Mouse (Mus musculus) heart, embryonic 11.5 days (tissue): Measurements from ENCODE around the gene Tubd1. TPM values are rescaled to one million over a fixed set of nuclear protein-coding genes. Genes with fewer than 3 reads are reported as not detected.

Experiments
- ATAC-seq: fragments of 200-750 bp; cut with Nextera tagmentation; replicated peaks from 2 replicates; pipeline ENCODE4 v1.8.0; 2017; ENCODE audit warnings: moderate library complexity; ENCODE audit not compliant: insufficient number of reproducible peaks, low FRiP score, low TSS enrichment
- H3K27ac ChIP-seq: fragments of 300-500 bp; sonication (generic); 2 replicates; pipeline ENCODE4 v1.5.1; 2014; ENCODE audit warnings: mild to moderate bottlenecking, low read depth, low read length
- H3K27me3 ChIP-seq: fragments of 300-500 bp; sonication (generic); 2 replicates; pipeline ENCODE4 v1.6.1; 2014; ENCODE audit warnings: mild to moderate bottlenecking, low read length, mixed read lengths; ENCODE audit not compliant: control insufficient read depth, insufficient read depth
- H3K36me3 ChIP-seq: fragments of 300-500 bp; sonication (generic); 2 replicates; pipeline ENCODE4 v1.6.1; 2014; ENCODE audit warnings: mild to moderate bottlenecking, low read length, moderate library complexity, mixed read lengths; ENCODE audit not compliant: control insufficient read depth, insufficient read depth
- H3K4me1 ChIP-seq: fragments of 300-500 bp; sonication (generic); 2 replicates; pipeline ENCODE4 v1.6.1; 2014; ENCODE audit warnings: low read length; ENCODE audit not compliant: control insufficient read depth, insufficient read depth
- H3K4me2 ChIP-seq: fragments of 300-500 bp; sonication (generic); 2 replicates; pipeline ENCODE4 v1.6.1; 2014; ENCODE audit warnings: mild to moderate bottlenecking, moderate library complexity
- H3K4me3 ChIP-seq: fragments of 300-500 bp; sonication (generic); 2 replicates; pipeline ENCODE4 v1.5.1; 2014; ENCODE audit warnings: low read depth, low read length
- H3K9ac ChIP-seq: fragments of 300-500 bp; sonication (generic); 2 replicates; pipeline ENCODE4 v1.6.1; 2014; ENCODE audit warnings: mild to moderate bottlenecking, low read depth, low read length, moderate library complexity
- H3K9me3 ChIP-seq: fragments of 300-500 bp; sonication (generic); replicated peaks from 2 replicates; pipeline ENCODE4 v1.6.1; 2016; ENCODE audit warnings: low read length; ENCODE audit not compliant: control insufficient read depth
- WGBS: fragments of 180-500 bp; shearing (Covaris S2); extraction: QIAGEN DNeasy Blood & Tissue Kit; methylation state at CpG from one replicate; pipeline ENCODE4 v1.1.7; 2014; ENCODE audit not compliant: insufficient replicate concordance; 5-methylcytosine and 5-hydroxymethylcytosine counted together
- polyA plus RNA-seq: library from polyadenylated mRNA; unstranded; fragments of >200 nt; fragmentation: Nextera tagmentation; extraction: Ambion mirVana; gene quantifications from 2 replicates; pipeline ENCODE4 v1.2.1, GENCODE M21; 2014

The Tubd1 gene
- polyA plus RNA-seq, result 10.6 and 12.2 TPM in 2 replicates

GRCm38 (mm10) chr11:86544639-86545299 lies at the start of gene Tubd1, which contains the start of gene Rps6kb1:
TSS of gene Tubd1 (plus strand) at chr11:86544991.
TSS of gene Rps6kb1 (minus strand) at chr11:86544805.
- H3K9ac ChIP-seq, result peak within 1 kb of the TSS; percentile 89
- ATAC-seq, result peak; percentile 95
- peak within 1 kb of the TSS; percentile 83 for H3K4me3 ChIP-seq
- H3K9me3 ChIP-seq, result no peaks in the 10 kb centered on the region
- peaks cover 7% of the 10 kb centered on the region for H3K4me1 ChIP-seq
- peak within 1 kb of the TSS; percentile 71 for H3K4me2 ChIP-seq
- WGBS, result under 1% methylated on average over 43 of the region's 43 CpGs
- no peaks in the 10 kb centered on the region; the same call in 1 of the 2 replicates for H3K36me3 ChIP-seq
- H3K27ac ChIP-seq, result peak within 1 kb of the TSS; percentile 84
- no peaks in the 10 kb centered on the region for H3K27me3 ChIP-seq

- Histone ChIP-seq H3K9ac (no peak overlapping the region), H3K4me3 (no peak overlapping the region), H3K9me3 (no peaks in the 10 kb centered on the region), H3K4me2 (no peak overlapping the region), H3K36me3 (peaks cover 3% of the 10 kb centered on the region), H3K27me3 (no peaks in the 10 kb centered on the region), H3K4me1 (no peaks in the 10 kb centered on the region), H3K27ac (no peak overlapping the region)
- no peak for ATAC-seq
- WGBS, result 84% methylated on average over 1 of the region's 1 CpGs
These were observed 47.4 kb upstream of the Tubd1 start for GRCm38 (mm10) chr11:86497356-86497755.

GRCm38 (mm10) chr11:86497908-86498307 lies 46.9 kb upstream of the Tubd1 start:
- no peak for ATAC-seq
- 63% methylated on average over 3 of the region's 3 CpGs for WGBS
- H3K9ac ChIP-seq, result no peak overlapping the region
- no peaks in the 10 kb centered on the region for H3K9me3 ChIP-seq
- H3K4me3 ChIP-seq, result no peak overlapping the region
- H3K4me1 ChIP-seq, result no peaks in the 10 kb centered on the region
- no peak overlapping the region for H3K27ac ChIP-seq
- H3K36me3 ChIP-seq, result peaks cover 2% of the 10 kb centered on the region; the same call in 1 of the 2 replicates
- H3K4me2 ChIP-seq, result no peak overlapping the region
- no peaks in the 10 kb centered on the region for H3K27me3 ChIP-seq

DNA sequence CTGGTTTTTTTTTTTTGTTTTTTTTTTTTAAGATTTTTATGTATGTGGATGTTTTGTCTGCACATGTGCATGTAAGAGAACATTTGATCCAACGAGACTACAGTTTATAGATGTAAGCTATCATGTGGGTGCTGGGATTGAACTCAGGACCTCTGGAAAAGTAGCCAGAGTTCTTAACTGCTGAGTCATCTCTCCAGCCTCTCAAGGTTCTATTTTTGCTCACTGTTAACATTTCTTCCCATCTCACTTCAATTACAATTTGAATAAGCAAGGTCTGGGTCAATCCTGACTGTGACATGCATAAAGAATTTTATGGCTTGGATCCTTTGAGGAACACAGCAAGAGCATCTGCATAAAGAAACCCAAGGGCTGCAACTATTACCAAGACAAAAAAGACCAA lies 44.0 kb upstream of the Tubd1 start:
- WGBS, result 78% methylated on average over 1 of the region's 1 CpGs
- H3K4me1 ChIP-seq, result no peaks in the 10 kb centered on the region
- ATAC-seq, result no peak
- H3K9me3 ChIP-seq, result no peaks in the 10 kb centered on the region
- H3K27me3 ChIP-seq, result no peaks in the 10 kb centered on the region
- H3K4me2 ChIP-seq, result no peak overlapping the region
- H3K36me3 ChIP-seq, result peaks cover 8% of the 10 kb centered on the region
- H3K9ac ChIP-seq, result no peak overlapping the region
- no peak overlapping the region for H3K4me3 ChIP-seq
- no peak overlapping the region for H3K27ac ChIP-seq

DNA sequence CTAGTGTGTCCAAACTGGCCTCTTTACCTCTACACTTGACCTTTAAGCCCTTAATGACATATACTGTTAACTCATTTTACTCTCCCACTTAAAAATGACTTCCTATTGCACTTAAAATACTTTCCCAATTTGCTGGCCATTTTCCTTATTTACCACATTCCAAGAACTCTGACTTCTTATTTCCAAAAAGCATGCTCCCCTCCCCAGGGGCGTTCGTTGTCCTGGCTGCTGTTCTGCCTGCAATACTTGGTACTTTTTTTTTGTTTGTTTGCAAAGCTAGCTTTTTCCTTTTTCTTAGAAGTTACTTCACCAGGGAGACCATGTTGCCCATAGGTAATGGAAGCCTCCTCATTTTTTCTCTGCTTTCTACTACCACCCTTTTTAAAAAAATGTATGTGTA lies 41.7 kb upstream of the Tubd1 start:
- no peak overlapping the region for H3K27ac ChIP-seq
- H3K9ac ChIP-seq, result no peak overlapping the region
- ATAC-seq, result no peak
- WGBS, result 96% methylated on average over 2 of the region's 2 CpGs
- no peak overlapping the region for H3K4me3 ChIP-seq
- no peak overlapping the region for H3K4me2 ChIP-seq
- no peaks in the 10 kb centered on the region for H3K27me3 ChIP-seq
- H3K9me3 ChIP-seq, result no peaks in the 10 kb centered on the region
- H3K36me3 ChIP-seq, result peaks cover 17% of the 10 kb centered on the region
- no peaks in the 10 kb centered on the region for H3K4me1 ChIP-seq

DNA sequence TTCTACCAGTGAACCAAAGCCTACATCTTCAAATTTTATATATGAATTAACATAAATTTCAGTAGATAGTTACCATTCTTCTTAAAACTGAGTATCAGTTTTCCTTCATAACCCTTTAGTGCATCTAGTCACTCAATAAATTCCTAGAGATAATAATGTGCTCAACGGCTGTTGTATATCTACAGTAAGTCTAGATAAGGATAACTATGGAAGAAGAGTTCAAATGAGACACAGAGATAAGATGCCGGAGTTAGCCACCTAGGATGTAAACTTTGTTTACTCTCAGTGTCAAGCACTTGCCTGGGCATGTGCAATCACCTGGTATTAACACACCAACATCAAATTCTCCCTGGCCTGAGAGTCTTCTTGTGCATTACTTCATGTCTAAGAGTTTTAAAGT lies 37.5 kb upstream of the Tubd1 start:
- H3K27me3 ChIP-seq, result no peaks in the 10 kb centered on the region
- H3K4me2 ChIP-seq, result no peak overlapping the region
- no peak overlapping the region for H3K27ac ChIP-seq
- H3K9ac ChIP-seq, result no peak overlapping the region
- H3K9me3 ChIP-seq, result no peaks in the 10 kb centered on the region
- peaks cover 32% of the 10 kb centered on the region for H3K36me3 ChIP-seq
- no peak for ATAC-seq
- 45% methylated on average over 2 of the region's 2 CpGs for WGBS
- H3K4me3 ChIP-seq, result no peak overlapping the region
- H3K4me1 ChIP-seq, result no peaks in the 10 kb centered on the region

GRCm38 (mm10) chr11:86507991-86508390 lies 36.8 kb upstream of the Tubd1 start:
- H3K36me3 ChIP-seq, result peaks cover 34% of the 10 kb centered on the region
- no peaks in the 10 kb centered on the region for H3K9me3 ChIP-seq
- H3K27ac ChIP-seq, result no peak overlapping the region
- no peak overlapping the region for H3K9ac ChIP-seq
- no peaks in the 10 kb centered on the region for H3K27me3 ChIP-seq
- no peak overlapping the region for H3K4me2 ChIP-seq
- no peak overlapping the region for H3K4me3 ChIP-seq
- ATAC-seq, result no peak
- 85% methylated on average over 2 of the region's 2 CpGs for WGBS
- H3K4me1 ChIP-seq, result no peaks in the 10 kb centered on the region

GRCm38 (mm10) chr11:86516620-86517019 lies 28.2 kb upstream of the Tubd1 start:
- no peaks in the 10 kb centered on the region for H3K27me3 ChIP-seq
- WGBS, result 88% methylated on average over 3 of the region's 3 CpGs
- H3K4me2 ChIP-seq, result no peak overlapping the region
- H3K4me3 ChIP-seq, result no peak overlapping the region
- no peak for ATAC-seq
- no peak overlapping the region for H3K27ac ChIP-seq
- H3K9ac ChIP-seq, result no peak overlapping the region
- peaks cover 31% of the 10 kb centered on the region for H3K36me3 ChIP-seq
- H3K4me1 ChIP-seq, result no peaks in the 10 kb centered on the region
- no peaks in the 10 kb centered on the region for H3K9me3 ChIP-seq

DNA sequence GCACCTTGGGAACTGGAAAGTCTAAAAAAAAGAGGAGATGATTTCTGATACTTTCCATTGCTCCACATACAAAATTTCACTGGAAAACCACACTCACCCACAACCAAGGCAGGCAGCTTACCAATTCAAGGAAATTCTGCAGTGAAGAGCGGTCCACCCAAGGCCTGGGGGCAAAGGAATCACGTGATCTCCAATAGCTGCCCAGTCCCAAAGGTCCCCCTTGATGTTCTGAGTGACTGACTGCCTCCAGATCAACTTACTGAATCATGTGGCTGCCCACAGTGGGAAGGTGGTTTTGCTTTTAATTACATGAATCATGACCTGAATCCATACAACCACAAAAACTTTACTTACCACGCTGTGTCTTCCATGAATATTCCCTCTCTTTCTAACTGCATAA lies 27.6 kb upstream of the Tubd1 start:
- Histone ChIP-seq H3K36me3 (peaks cover 34% of the 10 kb centered on the region), H3K9ac (no peak overlapping the region), H3K27me3 (no peaks in the 10 kb centered on the region), H3K4me2 (no peak overlapping the region), H3K27ac (no peak overlapping the region), H3K4me1 (no peaks in the 10 kb centered on the region), H3K4me3 (no peak overlapping the region), H3K9me3 (no peaks in the 10 kb centered on the region)
- no peak for ATAC-seq
- WGBS, result 96% methylated on average over 3 of the region's 3 CpGs
